In genomic region chr10:77510225-77510982, GRCm38 (mm10) we compare ENCODE assay signal across 8 mouse cellular contexts. TPM values are rescaled to one million over a fixed set of nuclear protein-coding genes. Genes with fewer than 3 reads are reported as not detected.
DNase-seq lines count a peak whose midpoint lies in the region; ATAC-seq and TF ChIP-seq lines count a peak whose summit lies in the region.

No protein-coding gene starts in this region.

- peaks cover 23% of the 10 kb centered on the region for H3K4me1 ChIP-seq in forebrain, embryonic 10.5 days
- peaks cover 6% of the 10 kb centered on the region for H3K4me1 ChIP-seq in forebrain, embryonic 14.5 days (ENCODE audit: control insufficient read depth, insufficient read depth, low read length)
- peaks cover 35% of the 10 kb centered on the region for H3K4me1 ChIP-seq in lung, embryonic 15.5 days
- H3K4me1 ChIP-seq in embryonic facial prominence, embryonic 15.5 days = peaks cover 30% of the 10 kb centered on the region
- H3K4me1 ChIP-seq in small intestine, adult 2 months (ENCODE audit: control insufficient read depth, insufficient read depth, insufficient read length, low read length) = peaks cover 16% of the 10 kb centered on the region; the same call in 1 of the 2 replicates
- peaks cover 12% of the 10 kb centered on the region for H3K4me1 ChIP-seq in heart, embryonic 11.5 days (ENCODE audit: control insufficient read depth, insufficient read depth, low read length)

- WGBS in forebrain, embryonic 10.5 days = 83% methylated on average over 15 of the region's 15 CpGs
- WGBS in forebrain, embryonic 14.5 days = 87% methylated on average over 15 of the region's 15 CpGs
- WGBS in lung, embryonic 15.5 days = 76% methylated on average over 15 of the region's 15 CpGs
- WGBS in embryonic facial prominence, embryonic 15.5 days = 69% methylated on average over 15 of the region's 15 CpGs
- WGBS in small intestine, adult 2 months = 48% methylated on average over 15 of the region's 15 CpGs
- WGBS in heart, embryonic 11.5 days (ENCODE audit: insufficient replicate concordance) = 77% methylated on average over 15 of the region's 15 CpGs

- no peak overlapping the region for H3K4me2 ChIP-seq in forebrain, embryonic 14.5 days (ENCODE audit: low read length)
- no peak overlapping the region for H3K4me2 ChIP-seq in lung, embryonic 15.5 days
- H3K4me2 ChIP-seq in embryonic facial prominence, embryonic 15.5 days (replicated peaks) = no peak overlapping the region
- no peak overlapping the region for H3K4me2 ChIP-seq in heart, embryonic 11.5 days

- H3K27me3 ChIP-seq in forebrain, embryonic 10.5 days (ENCODE audit: poor library complexity, severe bottlenecking) = no peaks in the 10 kb centered on the region
- H3K27me3 ChIP-seq in forebrain, embryonic 14.5 days (replicated peaks; ENCODE audit: control insufficient read depth, insufficient read depth, low read length) = no peaks in the 10 kb centered on the region
- no peaks in the 10 kb centered on the region for H3K27me3 ChIP-seq in lung, embryonic 15.5 days
- H3K27me3 ChIP-seq in embryonic facial prominence, embryonic 15.5 days = no peaks in the 10 kb centered on the region
- H3K27me3 ChIP-seq in small intestine, adult 2 months (ENCODE audit: control insufficient read depth, insufficient read depth, low read length) = no peaks in the 10 kb centered on the region
- no peaks in the 10 kb centered on the region for H3K27me3 ChIP-seq in heart, embryonic 11.5 days (ENCODE audit: control insufficient read depth, insufficient read depth, low read length)

- no peaks in the 10 kb centered on the region for H3K9me3 ChIP-seq in forebrain, embryonic 10.5 days
- no peaks in the 10 kb centered on the region for H3K9me3 ChIP-seq in forebrain, embryonic 14.5 days (replicated peaks; ENCODE audit: control insufficient read depth, low read length)
- no peaks in the 10 kb centered on the region for H3K9me3 ChIP-seq in lung, embryonic 15.5 days
- no peaks in the 10 kb centered on the region for H3K9me3 ChIP-seq in embryonic facial prominence, embryonic 15.5 days (replicated peaks)
- no peaks in the 10 kb centered on the region for H3K9me3 ChIP-seq in heart, embryonic 11.5 days (replicated peaks; ENCODE audit: control insufficient read depth, low read length)

- H3K27ac ChIP-seq in forebrain, embryonic 10.5 days = 0 out of 2 replicates have a peak overlapping the region, but pooled peaks have one; percentile 48
- H3K27ac ChIP-seq in forebrain, embryonic 14.5 days (ENCODE audit: low read depth, low read length) = no peak overlapping the region
- peak overlapping the region; percentile 31; the same call in 1 of the 2 replicates for H3K27ac ChIP-seq in lung, embryonic 15.5 days
- 0 out of 2 replicates have a peak overlapping the region, but pooled peaks have one; percentile 44 for H3K27ac ChIP-seq in embryonic facial prominence, embryonic 15.5 days (replicated peaks)
- peak overlapping the region; percentile 50 for H3K27ac ChIP-seq in small intestine, adult 2 months (ENCODE audit: insufficient read depth, low read depth, low read length)
- H3K27ac ChIP-seq in heart, embryonic 11.5 days (ENCODE audit: low read depth, low read length) = no peak overlapping the region

- TF ChIP-seq CTCF in small intestine, adult 2 months (IDR thresholded peaks at IDR 0.05; ENCODE audit: extremely low read depth, insufficient read length, insufficient replicate concordance, low read depth, low read length) = no peak

- no peak for TF ChIP-seq POLR2A in small intestine, adult 2 months (IDR thresholded peaks at IDR 0.05; ENCODE audit: low read depth, low read length)

- no peak overlapping the region for H3K4me3 ChIP-seq in forebrain, embryonic 10.5 days
- no peak overlapping the region for H3K4me3 ChIP-seq in forebrain, embryonic 14.5 days (ENCODE audit: low read depth, low read length)
- no peak overlapping the region for H3K4me3 ChIP-seq in lung, embryonic 15.5 days
- H3K4me3 ChIP-seq in embryonic facial prominence, embryonic 15.5 days (replicated peaks) = no peak overlapping the region
- H3K4me3 ChIP-seq in small intestine, adult 2 months (ENCODE audit: low read depth, low read length) = no peak overlapping the region
- H3K4me3 ChIP-seq in heart, embryonic 11.5 days (ENCODE audit: low read depth, low read length) = no peak overlapping the region

- no peak for DNase-seq in forebrain, embryonic 10.5 days (ENCODE audit: extremely low spot score, low spot score)
- DNase-seq in forebrain, embryonic 14.5 days (ENCODE audit: low spot score) = no peak
- no peak for DNase-seq in lung, postnatal 10 days
- no peak for DNase-seq in frontal cortex, postnatal 14 days (ENCODE audit: low spot score in 2 of 2)

- no peak for ATAC-seq in forebrain, embryonic 14.5 days
- ATAC-seq in lung, embryonic 15.5 days (ENCODE audit: borderline replicate concordance, extremely low read depth, low FRiP score, low TSS enrichment) = no peak; the same call in 1 of the 2 replicates
- no peak for ATAC-seq in embryonic facial prominence, embryonic 15.5 days (ENCODE audit: insufficient number of reproducible peaks, low FRiP score, low TSS enrichment, low read depth)
- no peak for ATAC-seq in heart, embryonic 11.5 days (replicated peaks; ENCODE audit: insufficient number of reproducible peaks, low FRiP score, low TSS enrichment)

- H3K9ac ChIP-seq in forebrain, embryonic 14.5 days (ENCODE audit: low read length) = no peak overlapping the region
- H3K9ac ChIP-seq in lung, embryonic 15.5 days = no peak overlapping the region
- H3K9ac ChIP-seq in embryonic facial prominence, embryonic 15.5 days = no peak overlapping the region
- H3K9ac ChIP-seq in heart, embryonic 11.5 days (ENCODE audit: low read depth, low read length) = no peak overlapping the region; the same call in 1 of the 2 replicates

- peaks cover 90% of the 10 kb centered on the region for H3K36me3 ChIP-seq in forebrain, embryonic 10.5 days (replicated peaks)
- peaks cover 74% of the 10 kb centered on the region for H3K36me3 ChIP-seq in forebrain, embryonic 14.5 days (ENCODE audit: control insufficient read depth, insufficient read depth, low read length)
- H3K36me3 ChIP-seq in lung, embryonic 15.5 days = peaks cover 47% of the 10 kb centered on the region; the same call in 1 of the 2 replicates
- peaks cover 52% of the 10 kb centered on the region for H3K36me3 ChIP-seq in embryonic facial prominence, embryonic 15.5 days
- H3K36me3 ChIP-seq in small intestine, adult 2 months (ENCODE audit: control insufficient read depth, insufficient read depth, low read length) = peaks cover 35% of the 10 kb centered on the region
- H3K36me3 ChIP-seq in heart, embryonic 11.5 days (ENCODE audit: control insufficient read depth, insufficient read depth, low read length) = peaks cover 15% of the 10 kb centered on the region

RNA-seq across cellular contexts. Expression of gene Fam207a, which starts 5.2 kb away (rescaled TPM):
- 41.2 and 43.2 TPM in 2 replicates for polyA plus RNA-seq in forebrain, embryonic 10.5 days (2016; fragmentation: Nextera tagmentation; extraction: Ambion mirVana)
- polyA plus RNA-seq in forebrain, embryonic 14.5 days (2014; fragmentation: Nextera tagmentation; extraction: Ambion mirVana) = 33.8 and 36.9 TPM in 2 replicates
- 35.1 and 38.0 TPM in 2 replicates for polyA plus RNA-seq in lung, embryonic 15.5 days (2015; fragmentation: Nextera tagmentation; extraction: Ambion mirVana)
- 37.5 and 38.8 TPM in 2 replicates for polyA plus RNA-seq in embryonic facial prominence, embryonic 15.5 days (2015; fragmentation: Nextera tagmentation; extraction: Ambion mirVana)
- 20.4 and 36.4 TPM in 2 replicates for polyA plus RNA-seq in small intestine, adult 2 months (2012; rRNA removed)
- polyA plus RNA-seq in heart, embryonic 11.5 days (2014; fragmentation: Nextera tagmentation; extraction: Ambion mirVana) = 26.2 and 28.1 TPM in 2 replicates

RNA-seq across cellular contexts. Expression of gene Itgb2, which starts 19.6 kb away (rescaled TPM):
- 0.44 and 0.76 TPM in 2 replicates for polyA plus RNA-seq in forebrain, embryonic 10.5 days (2016; fragmentation: Nextera tagmentation; extraction: Ambion mirVana)
- polyA plus RNA-seq in forebrain, embryonic 14.5 days (2014; fragmentation: Nextera tagmentation; extraction: Ambion mirVana) = 0.67 and 0.89 TPM in 2 replicates
- 3.7 and 5.3 TPM in 2 replicates for polyA plus RNA-seq in lung, embryonic 15.5 days (2015; fragmentation: Nextera tagmentation; extraction: Ambion mirVana)
- 2.8 and 3.3 TPM in 2 replicates for polyA plus RNA-seq in embryonic facial prominence, embryonic 15.5 days (2015; fragmentation: Nextera tagmentation; extraction: Ambion mirVana)
- polyA plus RNA-seq in small intestine, adult 2 months (2012; rRNA removed) = 14.3 and 17.4 TPM in 2 replicates
- 2.3 and 2.4 TPM in 2 replicates for polyA plus RNA-seq in heart, embryonic 11.5 days (2014; fragmentation: Nextera tagmentation; extraction: Ambion mirVana)

Comparison
In these comparisons a context has a peak if more than half of its experiments do, and no peak if none do; other contexts are left out.
1. H3K27ac ChIP-seq: peak in forebrain, embryonic 10.5 days (single experiment), lung, embryonic 15.5 days (single experiment), embryonic facial prominence, embryonic 15.5 days (single experiment) and small intestine, adult 2 months (single experiment); none in forebrain, embryonic 14.5 days (single experiment) and heart, embryonic 11.5 days (single experiment).